Mouse (Mus musculus): ENCODE measurements at regions not wholly inside any gene's neighbourhood (a gene's known extent, or its start where the extent isn't known, plus 50 kb on each side); places are given as distances from the start of the nearest gene placed in this dataset.

DNA sequence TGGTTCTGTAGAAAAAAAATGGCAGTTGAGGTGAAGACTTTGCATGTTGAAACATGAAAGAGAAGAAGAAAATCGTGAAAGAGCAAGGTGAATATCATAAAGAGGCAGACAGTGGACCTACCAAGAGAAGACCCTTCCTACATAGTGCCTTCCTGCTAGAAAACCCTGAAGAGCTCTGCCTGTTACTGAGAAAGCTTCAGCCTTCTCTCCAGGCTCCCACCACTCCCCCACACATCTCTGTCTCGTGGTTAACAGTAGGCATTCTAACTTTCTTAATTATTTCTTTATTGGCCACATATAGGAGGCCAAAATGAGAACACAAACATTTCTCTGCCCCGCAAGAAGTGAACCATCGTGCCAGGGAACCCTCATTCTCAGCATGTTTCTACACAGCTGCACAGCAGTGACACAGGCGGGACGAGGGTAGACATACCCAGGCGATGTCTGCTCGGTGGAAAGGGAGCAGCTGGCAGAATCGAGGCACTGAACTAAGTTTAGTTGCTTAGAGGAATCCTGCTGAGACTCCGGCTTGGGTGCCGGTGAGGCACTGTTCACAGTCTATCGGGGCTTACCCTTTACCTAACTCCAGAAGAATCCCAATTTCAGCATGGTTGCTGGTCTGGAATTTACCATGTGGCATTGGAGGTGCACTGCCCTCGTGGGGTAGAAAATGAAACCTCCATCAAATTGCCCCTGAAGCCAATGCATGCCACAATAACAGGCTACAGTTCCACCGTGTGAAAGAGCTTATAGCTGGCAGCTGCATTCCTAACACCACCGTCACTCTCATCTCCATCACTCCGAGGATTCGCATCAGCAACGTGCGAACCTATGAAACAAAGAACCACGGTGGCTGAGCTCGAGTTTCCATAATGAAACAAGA, 260.4 kb upstream of the Tsc22d2 start:
- DNase-seq = no peak

DNA sequence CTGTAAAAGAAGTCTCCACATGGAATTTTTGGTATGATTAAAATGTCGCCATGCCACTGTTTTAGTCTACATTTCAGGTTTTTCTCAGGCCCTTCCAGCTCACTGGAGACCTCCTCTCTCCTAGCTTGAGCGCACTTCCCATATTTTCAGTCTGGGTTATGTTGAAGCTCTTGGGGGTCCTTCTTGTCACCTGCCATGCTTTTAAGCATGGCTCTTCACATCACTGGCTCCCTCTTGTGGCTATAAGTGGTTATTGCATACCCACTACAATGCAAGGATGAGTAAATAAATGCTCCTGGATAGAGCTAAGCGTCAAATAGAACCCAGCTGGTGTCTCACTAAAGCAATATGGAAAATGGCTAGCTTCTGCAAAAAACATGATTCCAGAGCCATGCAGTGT, 255.1 kb upstream of the Tsc22d2 start:
- peak; percentile 53 for DNase-seq

DNA sequence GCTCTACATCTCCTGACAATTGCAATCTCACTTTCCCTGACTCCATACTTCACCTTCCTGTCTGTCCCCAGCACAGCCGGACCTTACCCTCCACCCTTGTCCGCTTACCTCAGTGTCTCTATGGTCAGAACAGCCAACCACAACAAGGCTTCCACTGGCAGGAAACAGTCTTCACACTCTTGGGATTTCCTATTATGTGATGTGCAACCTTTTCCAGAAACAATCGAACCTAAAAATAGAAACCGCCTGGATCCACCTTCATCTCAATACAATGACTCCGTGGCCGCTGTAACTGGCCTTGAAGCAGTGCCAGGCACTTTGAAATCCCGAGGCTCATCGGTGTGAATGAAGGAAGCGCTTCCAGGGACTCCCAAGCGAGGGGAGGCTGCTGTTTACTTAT, 252.3 kb upstream of the Tsc22d2 start:
- peak; percentile 17 for DNase-seq

DNA sequence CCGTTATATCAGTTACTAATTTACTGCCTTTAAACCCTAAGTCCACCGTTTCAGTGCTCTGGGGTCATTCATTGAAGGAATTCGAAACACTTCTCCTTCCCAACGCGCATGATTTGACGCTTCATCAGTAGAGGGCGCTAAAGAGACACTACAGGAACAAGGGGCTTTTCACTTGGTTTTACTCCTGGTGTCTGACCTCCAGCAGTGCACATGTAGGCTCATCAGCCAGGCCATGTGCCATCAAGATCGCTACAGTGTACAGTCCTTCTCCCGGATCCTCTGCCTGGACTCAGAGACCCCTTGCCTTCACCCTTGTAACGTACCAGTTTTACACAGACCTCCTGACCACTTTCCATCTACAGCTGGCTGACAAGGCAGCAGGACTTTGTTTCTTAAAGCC, 250.7 kb upstream of the Tsc22d2 start:
- DNase-seq = peak; percentile 91

DNA sequence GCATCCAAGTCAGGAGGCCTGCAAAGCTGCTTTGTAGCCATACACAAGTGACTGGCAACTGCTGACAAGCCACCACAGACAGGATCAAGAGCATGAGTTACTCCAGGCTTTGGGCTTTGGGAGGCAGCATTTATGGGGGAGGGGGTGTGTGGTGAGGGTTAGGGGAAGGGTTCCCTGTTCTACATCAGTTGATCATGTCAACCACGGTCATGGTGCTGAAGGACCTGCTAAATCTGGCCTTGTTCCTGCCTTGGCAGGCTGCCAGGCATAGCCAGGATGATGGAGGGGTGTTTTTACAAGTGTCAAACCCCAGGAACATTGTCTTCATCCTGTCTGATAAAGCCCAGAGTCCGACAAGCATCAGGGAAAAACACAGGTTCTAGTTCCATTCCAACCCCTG, 247.9 kb upstream of the Tsc22d2 start:
- DNase-seq = peak; percentile 18

DNA sequence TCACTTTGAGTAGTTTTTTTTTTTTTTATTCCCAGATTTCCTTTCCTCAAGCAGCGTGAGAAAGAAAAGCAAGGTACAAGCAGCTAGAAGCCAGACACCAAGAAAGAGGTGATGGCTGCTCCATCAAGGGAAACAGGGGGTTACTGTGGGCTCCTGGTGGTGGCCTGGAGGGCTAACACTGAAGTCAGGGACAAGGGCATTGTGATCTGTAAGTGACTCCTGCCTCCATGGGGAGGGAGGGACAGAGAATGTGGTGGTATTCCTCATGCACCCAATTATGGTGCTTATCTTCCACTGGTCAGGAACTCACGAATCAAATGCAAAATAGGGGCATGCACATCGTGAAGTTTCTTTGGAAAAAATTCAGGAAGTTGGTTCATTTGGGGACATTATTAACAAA, 247.4 kb upstream of the Tsc22d2 start:
- no peak for DNase-seq

- DNase-seq = no peak
Measured at GRCm38 (mm10) chr3:58167761-58168290, 246.7 kb upstream of the Tsc22d2 start.

- DNase-seq = peak; percentile 17
Measured at GRCm38 (mm10) chr3:58168522-58169185, 245.9 kb upstream of the Tsc22d2 start.

DNA sequence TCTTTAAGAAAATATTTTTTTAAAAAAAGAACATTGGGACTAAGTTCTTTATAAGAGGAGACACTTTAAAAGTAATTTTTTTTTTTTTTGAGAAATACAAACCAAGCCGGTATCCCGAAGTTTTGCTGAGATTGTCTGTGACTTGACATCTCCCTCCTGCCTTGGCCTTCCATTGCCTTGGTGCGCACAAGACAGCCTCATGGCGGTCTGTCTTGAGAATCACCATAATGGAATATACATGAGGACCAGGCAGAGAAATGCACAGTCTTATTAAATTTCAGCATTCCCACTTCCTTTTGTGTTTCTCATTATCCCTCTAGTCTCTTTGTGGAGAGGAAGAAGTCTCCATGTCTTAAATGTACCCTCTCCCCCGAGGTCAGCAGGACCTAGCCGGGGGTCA, 244.7 kb upstream of the Tsc22d2 start:
- DNase-seq = no peak

- DNase-seq = no peak
Measured at GRCm38 (mm10) chr3:58172096-58172495, 242.4 kb upstream of the Tsc22d2 start.

GRCm38 (mm10) chr3:58173821-58174220, 240.7 kb upstream of the Tsc22d2 start:
- DNase-seq = no peak

DNA sequence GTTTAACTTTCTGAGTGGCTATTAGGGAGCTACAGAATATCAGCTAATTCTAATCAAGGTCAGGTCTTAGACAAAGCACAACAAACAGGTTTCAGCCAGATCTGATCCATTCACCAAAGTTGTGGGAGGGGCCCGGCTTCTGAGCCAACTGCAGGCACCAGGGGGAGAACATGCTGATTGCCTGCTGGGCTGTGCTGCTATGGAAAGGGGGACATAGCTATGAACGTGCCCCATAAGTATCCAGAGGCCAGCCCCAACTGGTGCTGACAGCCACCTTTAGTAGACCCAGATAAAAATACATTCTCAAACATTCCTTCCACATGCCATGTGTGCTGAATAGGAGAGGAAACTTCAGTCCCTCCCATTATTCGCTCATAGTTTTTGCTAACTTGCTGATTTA, 232.8 kb upstream of the Tsc22d2 start:
- DNase-seq = no peak

DNA sequence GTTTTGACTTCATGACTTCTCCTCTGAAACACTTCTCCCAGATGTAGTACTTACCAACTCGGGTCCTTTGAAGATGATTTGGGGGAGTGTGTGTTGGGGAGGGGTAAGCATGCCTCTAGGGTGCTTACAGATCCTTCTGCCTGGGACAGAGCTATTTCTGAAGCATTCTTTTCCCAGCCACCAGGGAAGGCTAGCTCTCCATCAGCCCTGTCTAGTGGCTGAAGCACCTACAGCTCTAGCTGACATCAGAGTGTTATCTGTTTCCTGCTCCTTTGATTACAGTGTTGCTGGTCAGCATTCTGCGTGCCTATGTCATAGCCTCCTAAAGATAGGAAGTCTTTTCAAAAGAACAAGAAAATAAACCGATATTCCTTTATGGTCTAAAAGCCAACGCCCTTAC, 232.2 kb upstream of the Tsc22d2 start:
- DNase-seq = no peak

DNA sequence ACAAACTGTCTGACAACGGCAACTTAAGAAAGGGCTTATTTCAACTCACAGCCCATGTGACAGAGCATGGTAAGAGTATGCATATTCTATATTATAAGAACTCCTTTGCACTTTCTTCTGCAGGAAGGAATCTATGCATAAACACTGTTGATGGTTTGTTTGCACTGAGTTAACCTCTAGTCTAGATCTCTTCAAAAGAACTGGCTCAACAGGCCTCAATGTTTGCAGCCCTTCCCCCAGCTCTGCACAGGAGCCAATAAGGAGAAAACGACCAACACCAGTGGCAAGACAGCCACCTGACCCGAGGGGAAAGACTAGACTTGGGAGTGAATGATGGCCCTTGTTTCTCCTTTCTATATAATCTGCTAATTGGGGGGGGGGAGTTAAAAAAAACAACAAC, 231.2 kb upstream of the Tsc22d2 start:
- DNase-seq = no peak

DNA sequence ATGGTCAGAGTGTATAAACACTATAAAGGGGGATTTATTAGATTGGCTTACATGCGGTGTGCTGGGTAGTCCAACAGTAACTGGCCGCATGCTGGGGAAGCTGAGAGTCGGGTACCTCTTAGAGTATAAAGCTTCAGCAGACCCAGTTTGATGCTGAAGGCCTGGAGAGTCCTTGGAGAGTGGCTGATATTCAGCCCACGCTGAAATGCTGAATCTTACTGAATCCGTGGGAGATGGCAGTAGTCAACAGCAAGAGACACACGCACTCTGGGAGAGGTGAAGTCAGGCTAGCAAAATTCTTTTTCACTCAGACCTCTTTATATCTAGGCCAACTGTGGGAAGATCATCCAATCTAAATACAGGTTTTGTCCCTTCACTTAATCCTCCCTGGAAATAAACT, 214.1 kb upstream of the Tsc22d2 start:
- no peak for DNase-seq

DNA sequence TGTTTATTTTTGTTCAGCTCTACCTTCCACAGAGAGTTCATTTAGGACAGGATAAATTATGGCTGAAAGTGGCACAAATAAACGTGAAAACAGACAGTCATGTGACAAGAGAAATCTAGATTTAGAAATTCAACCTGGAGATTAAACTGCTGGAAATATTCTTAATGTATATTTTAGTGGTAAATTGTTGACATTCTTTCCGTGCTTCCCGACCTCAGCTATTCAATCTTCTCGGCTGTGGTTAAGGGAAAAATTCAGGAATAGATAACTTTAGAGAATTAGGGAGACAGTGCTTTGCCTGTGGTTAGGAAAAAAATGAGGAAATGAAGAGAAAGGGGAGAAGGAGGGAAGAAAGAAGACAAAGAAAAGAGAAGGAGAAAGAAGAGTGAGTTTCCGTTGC, 211.7 kb upstream of the Tsc22d2 start:
- no peak for DNase-seq

DNA sequence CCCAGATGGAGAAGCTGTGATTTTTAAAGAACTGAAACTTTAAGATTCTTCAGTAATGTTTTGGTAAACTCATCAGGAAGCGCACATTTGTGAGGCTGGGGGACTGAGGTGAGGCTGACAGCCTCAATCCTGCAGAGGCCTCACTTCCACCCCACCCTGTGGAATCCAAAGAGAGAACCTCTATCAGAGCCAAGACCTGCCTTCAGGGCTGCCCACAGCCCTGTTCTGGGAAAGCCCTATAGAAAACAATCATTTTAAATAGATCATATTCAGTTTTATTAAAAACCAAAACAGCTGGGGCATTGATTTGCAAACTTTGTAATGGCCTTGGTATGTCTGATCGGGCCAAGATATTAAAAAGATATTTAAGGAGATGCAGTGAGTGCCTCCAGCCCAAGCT, 210.7 kb upstream of the Tsc22d2 start:
- DNase-seq = no peak

GRCm38 (mm10) chr3:58205526-58205925, 209.0 kb upstream of the Tsc22d2 start:
- no peak for DNase-seq

GRCm38 (mm10) chr3:58206776-58207398, 207.6 kb upstream of the Tsc22d2 start:
- DNase-seq = peak; percentile 10

DNA sequence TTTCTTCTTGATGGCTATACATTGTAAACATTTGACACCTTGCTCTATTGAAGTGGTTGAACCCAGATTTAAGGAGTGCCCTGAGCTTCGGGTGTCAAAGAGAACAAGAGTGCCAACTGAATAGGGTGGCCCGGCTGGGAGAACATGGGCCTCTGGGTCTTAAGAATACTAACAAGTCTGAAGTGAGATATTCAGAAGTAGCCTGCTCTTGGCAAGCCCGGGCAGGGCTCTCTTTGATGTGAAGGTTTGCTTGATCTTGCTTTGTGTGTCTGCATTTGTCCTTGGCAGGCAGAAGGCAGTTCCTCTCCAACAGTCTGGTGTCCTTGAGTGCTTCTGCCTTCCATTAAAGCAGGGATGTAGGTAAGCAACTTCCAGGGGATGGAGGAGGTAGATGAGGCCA, 203.5 kb upstream of the Tsc22d2 start:
- DNase-seq = no peak

DNA sequence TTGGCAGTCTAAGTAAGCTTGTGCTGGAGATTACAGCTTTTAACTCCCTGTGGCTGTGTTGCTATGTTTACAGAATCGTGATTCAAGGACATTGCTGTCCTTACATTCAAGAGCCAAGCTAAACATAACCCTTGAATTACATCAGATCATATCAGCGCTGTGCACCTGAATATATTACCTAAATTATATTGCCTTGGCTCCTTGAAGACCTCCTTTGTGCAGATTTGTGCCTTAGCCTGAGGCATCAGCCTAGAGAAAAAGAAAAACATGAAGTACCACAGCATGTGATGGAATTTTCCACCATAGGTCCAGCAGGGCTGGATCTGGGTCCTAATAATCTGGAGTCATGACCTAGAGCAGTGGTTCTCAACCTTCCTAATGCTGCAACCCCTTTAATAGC, 189.8 kb upstream of the Tsc22d2 start:
- no peak for DNase-seq

GRCm38 (mm10) chr3:58226447-58227321, 187.8 kb upstream of the Tsc22d2 start:
- no peak for DNase-seq

DNA sequence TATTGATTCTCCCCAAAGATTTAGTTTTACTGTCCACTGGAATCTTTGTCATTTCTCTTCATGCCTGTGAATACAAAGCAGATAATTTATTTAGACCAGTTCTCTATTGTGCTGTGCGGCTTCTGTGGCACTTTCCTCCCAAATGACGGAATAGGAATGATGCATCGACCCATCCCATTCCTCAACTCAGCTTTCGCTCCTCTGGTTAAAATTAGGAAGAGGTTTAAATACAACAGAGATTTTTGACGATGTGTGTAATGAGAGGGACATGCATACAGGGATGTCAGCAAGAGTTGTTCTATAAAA, 187.2 kb upstream of the Tsc22d2 start:
- no peak for DNase-seq

Measured in embryo, embryonic 11 days (tissue).